Mouse (Mus musculus) hindlimb bud, embryonic 11.5 days (tissue): ENCODE data around the gene Ash1l.

Source experiments
- DNase-seq: peaks from one replicate; pipeline ENCODE4 v3.0.0-alpha.2; 2012; ENCODE audit warnings: low read depth, low spot score; ENCODE audit errors: extremely low spot score

The Ash1l gene

GRCm38 (mm10) chr3:89090694-89091655 is 140.6 kb downstream of the Ash1l start:
- DNase-seq, result no peak

- no peak for DNase-seq
Observed at GRCm38 (mm10) chr3:89091811-89092508, 141.5 kb downstream of the Ash1l start.

- no peak for DNase-seq
Observed at GRCm38 (mm10) chr3:89092509-89093090, 142.2 kb downstream of the Ash1l start.

DNA sequence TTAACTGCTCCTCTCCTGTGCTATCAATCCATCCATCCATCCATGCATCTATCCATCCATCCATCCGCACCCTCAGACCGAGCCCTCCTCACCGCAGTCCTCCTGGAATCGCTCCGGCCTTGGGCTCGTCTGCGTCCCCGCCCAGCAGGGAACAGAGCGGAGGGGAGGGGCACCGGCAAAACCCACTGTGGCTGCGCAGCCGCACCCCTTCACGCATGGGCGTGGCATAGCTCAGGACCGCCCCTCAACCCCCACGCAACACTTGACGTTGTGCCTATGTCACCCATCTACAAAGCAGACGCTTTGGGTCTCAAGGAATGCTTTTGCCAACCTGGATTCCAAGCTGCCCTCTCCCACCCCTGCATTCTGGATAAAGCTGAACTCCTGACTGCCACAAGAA is 142.8 kb downstream of the Ash1l start, which contains the start of gene Rusc1:
Gene Rusc1 (minus strand): TSS at position 137 of the 400 bp plus-strand sequence.
- no peak for DNase-seq

DNA sequence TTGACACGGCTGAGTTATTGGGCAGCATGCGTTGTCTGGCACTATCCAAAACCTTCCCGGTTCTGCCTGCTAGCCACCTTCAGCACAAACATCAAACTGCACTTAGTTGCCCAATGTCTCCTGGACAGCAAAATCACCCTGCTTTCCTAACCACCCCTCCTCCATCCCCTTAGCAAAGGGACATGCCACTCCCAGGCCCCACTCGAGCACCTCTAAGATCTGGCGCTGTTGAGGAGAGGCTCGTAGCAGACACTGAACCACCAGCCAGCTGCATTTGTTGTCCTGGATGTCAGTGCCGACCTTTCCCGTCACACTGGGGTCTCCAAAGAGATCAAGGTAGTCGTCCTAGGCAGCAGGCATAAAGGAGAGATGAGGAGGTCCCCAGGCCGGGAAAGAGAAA is 143.6 kb downstream of the Ash1l start:
- DNase-seq, result no peak

- DNase-seq, result no peak
Observed at GRCm38 (mm10) chr3:89100811-89101210, 150.4 kb downstream of the Ash1l start, which contains the start of gene Gm43738. TSS of gene Gm43738 (minus strand) at chr3:89101099.

- no peak for DNase-seq
Observed at GRCm38 (mm10) chr3:89101459-89101811, 151.0 kb downstream of the Ash1l start.

DNA sequence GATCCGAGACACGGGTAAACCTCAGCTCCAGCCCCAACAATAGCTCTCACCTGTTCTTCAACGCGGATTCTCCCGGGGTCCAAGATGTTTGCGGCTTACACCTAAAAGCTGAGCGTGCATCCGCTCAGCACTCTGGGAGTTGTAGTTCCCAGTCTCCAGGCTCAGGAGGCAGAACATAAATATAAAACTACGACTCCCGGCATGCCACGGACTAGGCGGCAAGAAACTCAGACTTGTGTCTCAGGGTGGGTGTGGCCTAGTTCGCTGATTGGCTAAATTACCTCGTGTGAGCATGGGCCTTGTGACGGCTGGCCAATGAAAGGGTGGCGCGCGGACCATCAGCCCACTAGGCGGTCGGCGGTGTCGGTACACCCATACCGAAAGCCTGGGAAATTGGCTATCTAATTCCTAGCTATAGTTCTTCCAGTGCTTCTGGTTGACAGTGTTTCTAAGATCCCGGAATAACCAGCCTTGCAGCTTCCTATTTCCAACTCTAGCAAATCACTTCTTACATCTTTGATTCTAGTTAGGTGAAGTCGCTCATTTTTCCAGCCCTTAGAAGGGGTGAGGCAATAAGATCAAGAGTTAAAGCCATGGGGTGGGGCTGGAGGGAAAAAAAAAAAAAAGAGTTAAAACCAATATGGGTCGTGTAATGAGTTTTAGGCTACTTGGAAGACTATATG is 151.5 kb downstream of the Ash1l start, which contains the start of gene Fdps:
Gene Fdps (minus strand): TSS at position 148 of the 683 bp plus-strand sequence.
- peak; percentile 99 for DNase-seq

DNA sequence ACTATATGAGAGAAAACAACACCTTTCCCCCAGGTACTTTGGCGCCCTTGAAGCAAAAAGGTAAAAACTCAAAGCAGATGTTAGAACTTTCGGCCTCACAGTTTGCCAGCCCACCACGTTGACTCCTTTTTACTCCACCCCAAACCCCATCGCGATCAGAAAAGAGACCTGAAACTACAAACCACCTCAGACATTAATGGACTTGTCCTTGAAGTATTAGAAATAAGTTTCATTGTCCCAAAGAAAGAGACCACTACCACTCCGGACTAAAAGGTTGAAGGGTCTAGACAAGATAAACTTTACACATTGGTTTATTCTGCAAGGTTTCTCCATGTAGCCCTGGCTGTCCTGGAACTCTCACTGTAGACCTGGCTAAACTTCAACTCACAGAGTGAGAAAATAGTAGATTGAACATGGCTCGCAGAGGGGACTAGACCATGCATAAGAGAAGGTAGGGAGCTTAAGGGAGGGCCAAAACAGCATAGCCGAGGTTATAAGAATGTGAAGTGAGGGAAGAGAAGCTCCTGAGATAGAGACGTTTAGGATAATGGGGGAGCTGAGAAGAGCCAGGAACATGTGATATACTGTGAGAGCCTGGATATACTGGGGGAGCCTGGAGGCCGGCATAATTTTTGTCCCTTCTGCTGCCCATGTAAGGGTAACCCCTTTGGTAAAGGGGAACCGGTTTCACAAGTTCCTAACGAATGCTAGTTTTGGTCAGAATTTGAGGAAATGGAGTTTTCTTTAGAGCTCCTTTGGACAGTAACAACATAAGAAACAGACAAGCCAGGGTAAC is 152.3 kb downstream of the Ash1l start:
- DNase-seq, result no peak

DNA sequence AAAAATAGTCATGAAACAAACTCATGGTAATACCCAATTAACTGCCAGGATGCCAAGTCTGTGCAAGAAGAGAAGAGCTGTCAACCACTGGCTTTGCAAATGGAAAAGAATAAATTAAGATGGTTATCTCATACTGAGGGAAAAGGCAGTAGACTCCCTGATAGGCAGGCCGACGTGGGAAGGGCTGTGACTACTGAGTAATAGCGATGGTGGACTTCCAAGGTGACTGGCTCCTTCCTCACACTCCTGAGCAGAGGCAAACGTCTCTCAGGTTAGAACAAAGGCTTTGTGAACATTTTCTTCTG is 152.8 kb downstream of the Ash1l start:
- no peak for DNase-seq

GRCm38 (mm10) chr3:89106881-89107280 is 156.5 kb downstream of the Ash1l start:
- DNase-seq, result no peak

DNA sequence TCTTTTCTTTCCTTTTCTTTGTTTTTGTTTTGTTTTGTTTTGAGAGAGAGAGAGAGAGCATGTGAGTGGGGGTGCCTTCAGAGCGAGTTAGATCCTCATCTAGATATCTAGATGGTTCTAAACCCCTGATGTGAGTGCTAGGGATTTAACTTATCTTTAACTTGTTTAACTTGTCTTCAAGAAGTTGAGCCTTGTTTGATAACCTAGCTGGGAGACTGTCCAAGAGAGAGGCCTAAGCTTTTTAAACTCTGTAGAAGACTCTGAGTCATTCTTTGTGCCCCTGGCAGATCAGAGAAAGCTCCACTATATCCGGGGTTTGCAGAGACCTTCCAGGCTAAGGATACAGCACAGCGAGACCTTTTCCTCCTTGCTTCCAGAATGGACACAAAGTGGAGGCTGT is 157.1 kb downstream of the Ash1l start:
- no peak for DNase-seq

DNA sequence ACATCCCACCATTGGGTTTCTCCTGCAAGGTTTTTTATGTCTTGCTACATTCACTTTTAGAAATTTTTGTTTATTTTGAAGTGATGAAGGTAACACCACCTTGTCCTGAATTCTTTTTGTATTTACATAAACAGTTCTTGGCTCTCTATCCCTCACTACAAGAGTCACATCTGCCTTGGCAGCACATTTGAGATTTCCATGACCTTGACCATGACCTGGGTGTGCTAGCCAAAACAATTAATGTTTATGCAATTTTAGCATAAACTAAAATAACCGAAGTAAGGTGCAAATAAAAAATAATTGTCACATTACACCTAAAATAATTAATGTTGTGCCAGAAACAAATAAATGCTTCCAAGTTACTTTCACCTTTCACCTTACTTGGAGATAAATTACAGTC is 157.7 kb downstream of the Ash1l start:
- no peak for DNase-seq

DNA sequence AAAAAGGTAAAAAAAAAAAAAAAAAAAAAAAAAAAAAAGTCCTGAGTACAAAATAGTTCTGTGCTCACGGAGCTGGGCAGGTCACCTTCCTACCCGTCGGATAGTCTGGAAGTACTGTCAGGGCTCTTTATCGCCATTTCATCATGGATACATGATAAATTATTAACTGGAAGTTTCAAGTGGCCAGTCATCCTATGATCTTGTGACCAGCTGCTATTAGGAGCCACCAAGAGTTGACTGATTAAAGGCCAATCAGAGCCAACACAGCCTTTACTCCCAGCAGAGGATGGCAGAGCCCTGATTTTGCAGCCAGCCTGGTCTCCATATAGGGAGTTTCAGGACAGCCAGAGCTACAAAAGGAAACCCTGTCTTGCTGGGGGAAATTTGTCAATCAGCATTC is 162.6 kb downstream of the Ash1l start:
- no peak for DNase-seq

GRCm38 (mm10) chr3:89115522-89115921 is 165.1 kb downstream of the Ash1l start:
- no peak for DNase-seq

GRCm38 (mm10) chr3:89123313-89123712 is 172.9 kb downstream of the Ash1l start:
- no peak for DNase-seq

DNA sequence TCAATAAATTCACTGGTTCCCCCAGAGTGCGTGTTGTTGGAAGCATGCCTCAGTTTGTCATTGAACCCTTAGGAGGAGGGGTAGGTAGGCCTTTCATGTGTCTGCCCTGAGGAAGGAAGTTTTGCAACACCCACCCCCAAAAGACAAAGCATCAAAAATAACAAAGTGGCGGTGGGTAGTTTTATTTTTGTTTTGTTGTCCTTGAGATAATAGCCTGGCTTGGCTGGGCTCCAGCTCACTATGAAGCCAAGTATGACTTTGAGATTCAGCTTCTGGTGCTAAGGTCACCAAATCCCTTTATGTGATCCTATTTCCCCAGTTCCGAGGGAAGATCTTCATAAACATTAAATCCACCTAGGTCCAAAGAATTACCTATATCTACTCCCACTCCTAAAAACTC is 173.8 kb downstream of the Ash1l start:
- DNase-seq, result no peak

DNA sequence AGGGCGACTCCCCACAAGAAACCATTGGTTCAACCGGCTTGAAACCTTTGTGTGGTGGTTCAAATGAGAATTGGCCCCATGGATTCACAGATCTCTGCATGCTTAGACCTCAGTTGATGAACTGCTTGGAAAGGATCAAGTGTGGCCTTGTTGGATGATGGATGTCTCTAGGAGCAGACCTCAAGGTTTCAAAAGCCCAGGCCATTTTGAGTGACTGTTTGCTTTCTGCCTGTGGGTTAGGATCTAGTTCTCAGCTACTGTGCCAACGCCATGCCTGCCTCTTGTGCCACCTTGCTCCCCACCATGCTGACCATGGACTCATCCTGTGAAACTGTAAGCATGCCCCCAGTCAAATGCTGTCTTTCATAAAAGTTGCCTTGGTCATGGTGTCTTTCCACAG is 175.6 kb downstream of the Ash1l start:
- no peak for DNase-seq
